In genomic region chr5:96267017-96267702, GRCm38 (mm10) we compare ENCODE assay signal across 9 mouse cellular contexts. TPM values are rescaled to one million over a fixed set of nuclear protein-coding genes. Genes with fewer than 3 reads are reported as not detected.
DNase-seq lines count a peak whose midpoint lies in the region; ATAC-seq lines count a peak whose summit lies in the region.
"Had no signal": no experiment of that assay in that cellular context is flagged by ENCODE, and none has a peak within 500 bp of the region (broad histone marks: within the 10 kb centered on the region; RNA-seq: fewer than 3 reads in every experiment).

No protein-coding gene starts in this region.

- no peak for ATAC-seq in heart, embryonic 11.5 days (replicated peaks; ENCODE audit: insufficient number of reproducible peaks, low FRiP score, low TSS enrichment)
- ATAC-seq in megakaryocyte-erythroid progenitor cell, adult 5-6 weeks (replicated peaks; ENCODE audit: low FRiP score, low TSS enrichment, poor library complexity, severe bottlenecking) = peak; percentile 80; the same call in 1 of the 2 replicates

- H3K4me3 ChIP-seq in heart, embryonic 11.5 days (ENCODE audit: low read depth, low read length) = no peak overlapping the region
- H3K4me3 ChIP-seq in embryonic facial prominence, embryonic 10.5 days = no peak overlapping the region

- DNase-seq in heart, adult 11 months = peak; percentile 49
- peak; percentile 33 for DNase-seq in adrenal gland, adult 2 months
- DNase-seq in embryonic facial prominence, embryonic 10.5 days (ENCODE audit: low spot score) = peak; percentile 65
- peak; percentile 66 for DNase-seq in heart, postnatal 4 days
- DNase-seq in layer of hippocampus, adult 9-11 months = peak; percentile 33
- DNase-seq in right cerebral cortex, postnatal 25 days = peak; percentile 33

- H3K4me1 ChIP-seq in heart, embryonic 11.5 days (ENCODE audit: control insufficient read depth, insufficient read depth, low read length) = no peaks in the 10 kb centered on the region
- H3K4me1 ChIP-seq in embryonic facial prominence, embryonic 10.5 days = no peaks in the 10 kb centered on the region

- H3K36me3 ChIP-seq in heart, embryonic 11.5 days (ENCODE audit: control insufficient read depth, insufficient read depth, low read length) = no peaks in the 10 kb centered on the region; the same call in 1 of the 2 replicates
- peaks cover 27% of the 10 kb centered on the region for H3K36me3 ChIP-seq in embryonic facial prominence, embryonic 10.5 days (replicated peaks)

- H3K4me2 ChIP-seq in heart, embryonic 11.5 days = no peak overlapping the region

- H3K9me3 ChIP-seq in heart, embryonic 11.5 days (replicated peaks; ENCODE audit: control insufficient read depth, low read length) = no peaks in the 10 kb centered on the region
- no peaks in the 10 kb centered on the region for H3K9me3 ChIP-seq in embryonic facial prominence, embryonic 10.5 days
- H3K9me3 ChIP-seq: G1E had no signal

- no peak overlapping the region for H3K27ac ChIP-seq in heart, embryonic 11.5 days (ENCODE audit: low read depth, low read length)
- H3K27ac ChIP-seq in embryonic facial prominence, embryonic 10.5 days (replicated peaks) = no peak overlapping the region

- 60% methylated on average over 3 of the region's 3 CpGs for WGBS in heart, embryonic 11.5 days (ENCODE audit: insufficient replicate concordance)
- WGBS in embryonic facial prominence, embryonic 10.5 days = 61% methylated on average over 3 of the region's 3 CpGs

- H3K9ac ChIP-seq in heart, embryonic 11.5 days (ENCODE audit: low read depth, low read length) = no peak overlapping the region

- H3K27me3 ChIP-seq in heart, embryonic 11.5 days (ENCODE audit: control insufficient read depth, insufficient read depth, low read length) = no peaks in the 10 kb centered on the region
- H3K27me3 ChIP-seq in embryonic facial prominence, embryonic 10.5 days (replicated peaks; ENCODE audit: low read depth, poor library complexity, severe bottlenecking) = no peaks in the 10 kb centered on the region

RNA-seq across cellular contexts. Expression of gene Mrpl1, which starts 57.9 kb away (rescaled TPM):
- 22.4 and 24.3 TPM in 2 replicates for polyA plus RNA-seq in heart, embryonic 11.5 days (2014; fragmentation: Nextera tagmentation; extraction: Ambion mirVana)
- 10 to 100 TPM; 18.2 to 24.5 TPM for total RNA-seq in adrenal gland, adult 2 months (2021)
- polyA plus RNA-seq in adrenal gland, adult 2 months (2012; rRNA removed) = 1.8 and 2.6 TPM in 2 replicates
- 24.0 and 24.1 TPM in 2 replicates for polyA plus RNA-seq in embryonic facial prominence, embryonic 10.5 days (2016; fragmentation: Nextera tagmentation; extraction: Ambion mirVana)
- total RNA-seq in heart, postnatal 4 days (2021) = 10 to 100 TPM; 25.8 to 26.2 TPM
- 18.0 and 21.7 TPM in 2 replicates for total RNA-seq in megakaryocyte-erythroid progenitor cell, adult 5-6 weeks (2014; fragmentation: Nextera tagmentation)
- 40.4 and 61.1 TPM in 2 replicates for total RNA-seq in megakaryocyte-erythroid progenitor cell, adult 5-6 weeks (2017)
